Mouse (Mus musculus) CH12.LX (cell line): ENCODE data around the gene Mob3b.

Experiments
- CHD1 ChIP-seq: IDR thresholded peaks from 2 replicates; pipeline ENCODE4 v1.6.1; 2012; ENCODE audit warnings: low read depth, low read length, improper control_type of control experiment, inconsistent platforms
- CTCF ChIP-seq, 2 experiments: IDR thresholded peaks in 1 of 2; conservative IDR thresholded peaks in 1 of 2; 2 replicates each; pipeline ENCODE4 v1.5.1; 2011 to 2012; ENCODE audit warnings: low read depth in 2 of 2, low read length in 2 of 2, improper control_type of control experiment in 1 of 2, inconsistent platforms in 1 of 2, mild to moderate bottlenecking in 1 of 2, moderate library complexity in 1 of 2
- EP300 ChIP-seq: IDR thresholded peaks from 2 replicates; pipeline ENCODE4 v1.6.1; 2011; ENCODE audit warnings: low read length, improper control_type of control experiment
- JUN ChIP-seq: IDR thresholded peaks from 2 replicates; pipeline ENCODE4 v1.6.1; 2011; ENCODE audit warnings: low read depth, mild to moderate bottlenecking, low read length, improper control_type of control experiment, moderate library complexity; ENCODE audit not compliant: insufficient read depth
- MAFK ChIP-seq: IDR thresholded peaks from 2 replicates; pipeline ENCODE4 v1.6.1; 2011; ENCODE audit warnings: low read length, improper control_type of control experiment; ENCODE audit not compliant: insufficient replicate concordance
- MAX ChIP-seq: IDR thresholded peaks from 2 replicates; pipeline ENCODE4 v1.6.1; 2011; ENCODE audit warnings: low read length, improper control_type of control experiment
- RCOR1 ChIP-seq: conservative IDR thresholded peaks from 2 replicates; pipeline ENCODE4 v1.6.1; 2012; ENCODE audit warnings: low read depth, mild to moderate bottlenecking, inconsistent platforms, low read length, improper control_type of control experiment
- TCF12 ChIP-seq: IDR thresholded peaks from 2 replicates; pipeline ENCODE4 v1.6.1; 2014; ENCODE audit warnings: low read depth, mild to moderate bottlenecking, inconsistent platforms, low read length, improper control_type of control experiment
- ZKSCAN1 ChIP-seq: IDR thresholded peaks from 2 replicates; pipeline ENCODE4 v1.6.1; 2012; ENCODE audit warnings: low read depth, inconsistent platforms, low read length, improper control_type of control experiment, borderline replicate concordance

DNA sequence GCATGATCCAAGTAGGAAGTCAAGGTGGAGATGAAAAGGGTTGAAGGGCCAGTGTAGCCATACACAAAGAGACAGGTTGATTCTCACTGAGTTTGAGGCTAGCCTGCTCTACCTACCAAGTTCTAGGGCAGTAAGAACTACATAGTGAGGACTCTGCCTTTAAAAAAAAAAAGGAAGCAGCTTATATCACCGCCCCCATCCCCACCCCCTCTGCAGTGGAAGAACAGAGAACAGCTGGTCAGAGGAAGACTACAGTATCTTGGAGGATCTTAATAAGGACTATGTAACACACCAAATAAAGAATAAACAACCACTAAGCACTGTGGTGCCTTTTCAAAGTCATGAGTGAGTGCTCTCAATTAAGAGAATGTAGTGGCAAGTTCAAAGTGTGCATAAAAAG is 138.9 kb downstream of the Mob3b start:
- TF ChIP-seq MAX (no peak), CHD1 (no peak), TCF12 (no peak), EP300 (no peak), JUN (no peak), CTCF (conservative IDR thresholded peaks at IDR 0.05 in 1 of 2, IDR thresholded peaks at IDR 0.05 in 1 of 2; ENCODE audit: low read depth in 2 of 2, low read length in 2 of 2) (no peak), RCOR1 (no peak), MAFK (no peak), ZKSCAN1 (no peak)
